Mouse (Mus musculus) G1E (cell line): ENCODE results near the gene Lgals4.

Experiments used
- CTCF ChIP-seq: IDR thresholded peaks from 2 replicates; pipeline ENCODE4 v1.5.1; 2012; ENCODE audit warnings: low read depth, low read length, inconsistent platforms, mixed read lengths
- POLR2AphosphoS5 ChIP-seq: IDR thresholded peaks from 2 replicates; pipeline ENCODE4 v1.6.1; 2012; ENCODE audit warnings: low read depth, low read length, inconsistent platforms; ENCODE audit not compliant: insufficient replicate concordance

DNA sequence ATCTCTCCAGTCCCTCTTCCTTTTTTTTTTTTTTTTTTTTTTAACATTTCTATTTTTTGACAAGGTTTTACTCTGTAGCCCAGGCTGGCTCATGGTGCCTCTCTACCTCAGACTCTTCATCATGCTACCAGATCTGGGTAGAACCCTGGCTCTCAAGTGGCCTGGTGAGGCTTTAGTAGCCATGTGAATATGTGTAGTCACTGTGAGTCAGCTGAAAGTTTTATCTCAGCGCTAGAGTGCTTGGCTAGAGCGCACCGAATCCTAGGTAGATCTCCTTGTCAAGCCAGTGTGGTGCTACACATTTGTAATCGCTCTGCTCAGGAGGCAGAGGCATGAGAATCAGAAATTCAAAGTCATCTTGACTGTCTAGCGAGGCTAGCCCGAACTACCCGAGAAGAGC is 43.5 kb downstream of the Lgals4 start:
- TF ChIP-seq CTCF = no peak
- no peak for TF ChIP-seq POLR2AphosphoS5
